Mouse (Mus musculus): ENCODE results near the gene Slc50a1.

The Slc50a1 gene

DNA sequence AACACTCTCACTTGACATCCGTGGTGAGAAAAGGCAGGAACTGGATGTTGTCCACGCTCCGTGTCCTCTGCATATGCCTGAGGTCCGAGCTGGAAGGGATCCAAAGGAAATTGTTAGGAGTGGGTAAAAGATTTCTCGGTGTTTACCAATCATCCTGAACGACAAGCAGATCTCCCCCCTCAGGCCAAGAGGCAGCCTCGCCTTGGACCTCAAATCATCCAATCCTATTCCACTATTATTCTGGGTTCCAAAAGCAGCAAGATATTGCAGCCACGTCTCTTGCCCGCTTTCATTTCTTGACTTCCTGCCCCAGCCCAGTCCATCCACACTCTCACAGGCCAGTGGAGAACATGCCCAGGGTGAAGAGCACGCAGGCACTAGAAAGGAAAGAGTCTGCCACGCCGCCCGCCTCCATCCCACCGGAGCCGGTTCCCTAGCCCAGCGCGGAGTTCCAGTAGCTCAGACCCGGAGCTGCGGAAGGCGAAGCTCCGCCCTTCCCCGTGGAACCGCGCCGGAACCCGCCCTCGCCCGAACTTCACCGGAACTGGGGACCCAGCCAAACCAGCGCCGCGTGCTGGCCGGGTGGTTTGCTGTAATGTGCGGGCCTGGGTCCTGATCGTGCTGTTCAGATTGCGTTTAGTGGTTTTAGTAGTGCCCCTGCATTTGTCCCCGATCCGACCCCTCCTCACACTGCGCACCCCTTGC is at the start of gene Slc50a1:
Gene Slc50a1, minus strand, starts transcription at position 520 of the 705 bp plus-strand sequence.
- DNase-seq (ENCODE audit: extremely low read depth, insufficient read length, low spot score) = peak; percentile 89

DNA sequence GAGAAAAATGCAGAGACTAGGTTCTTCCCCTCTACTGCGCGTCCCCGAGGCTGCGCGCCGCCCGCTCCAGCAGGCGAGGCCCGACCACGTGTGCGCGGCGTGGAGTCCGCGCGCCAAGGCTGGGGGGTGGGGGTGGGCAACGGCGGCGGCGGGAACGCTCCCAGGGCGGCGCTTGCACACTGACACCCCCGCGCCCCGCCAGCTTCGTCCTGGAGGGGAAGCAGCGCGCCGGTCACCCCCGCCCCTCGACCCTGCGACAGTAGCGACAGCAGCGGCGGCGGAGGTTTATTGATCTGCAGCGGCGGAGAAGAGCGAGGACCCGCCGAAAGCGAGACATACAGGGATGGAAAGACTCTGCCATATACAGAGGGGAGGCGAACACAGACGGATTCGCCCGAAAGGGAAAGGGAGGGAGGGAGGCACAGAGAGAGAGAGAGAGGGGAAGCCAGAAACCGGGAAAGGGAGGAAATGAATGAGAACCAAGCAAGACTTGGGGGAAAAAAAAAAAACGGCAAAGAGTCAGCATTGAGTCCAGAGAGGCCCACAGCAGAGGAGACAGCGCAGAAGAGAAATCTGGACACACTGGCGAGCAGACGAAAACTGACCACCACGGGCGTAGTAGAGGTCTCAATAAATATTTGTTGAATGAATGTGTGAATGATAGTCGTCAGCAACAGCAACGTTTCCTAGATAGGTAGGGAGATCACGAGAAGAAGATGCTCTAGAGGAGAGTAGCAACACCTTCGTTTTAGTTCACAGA is 49.4 kb upstream of the Slc50a1 start:
- no peak for DNase-seq (ENCODE audit: extremely low read depth, insufficient read length, low spot score)

DNA sequence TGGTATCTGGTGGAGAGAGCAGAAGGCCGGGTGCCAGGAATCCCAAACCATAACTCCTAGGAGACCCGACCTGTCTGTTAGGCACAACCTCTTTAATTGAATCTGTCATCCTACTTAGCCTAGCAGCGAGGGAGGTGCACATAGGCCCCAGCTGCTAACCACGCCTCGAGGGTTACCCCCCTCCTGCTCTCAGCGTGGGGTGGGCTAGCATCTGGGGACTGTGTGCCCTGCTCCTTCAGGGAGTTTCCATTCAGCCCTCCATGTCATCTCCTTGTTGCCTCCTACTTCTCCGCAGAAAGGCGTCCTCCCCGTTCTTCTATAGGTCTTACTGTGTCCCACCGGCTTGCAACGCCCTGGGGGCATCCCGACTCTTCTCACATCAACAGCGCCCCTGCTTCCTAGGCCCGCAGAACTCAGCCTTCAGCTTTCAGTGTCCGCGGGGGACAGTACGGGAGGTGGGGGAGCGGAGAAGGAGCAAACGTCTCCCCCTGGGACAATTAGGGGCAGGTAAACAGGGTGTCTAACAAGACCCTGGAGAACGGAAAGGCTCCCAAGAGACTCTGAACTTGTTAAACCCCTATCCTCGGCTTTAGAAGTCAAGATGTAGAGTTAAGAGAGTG is 48.7 kb upstream of the Slc50a1 start:
- DNase-seq (ENCODE audit: extremely low read depth, insufficient read length, low spot score) = peak; percentile 36

GRCm38 (mm10) chr3:89318316-89318715 is 47.9 kb upstream of the Slc50a1 start:
- DNase-seq (ENCODE audit: extremely low read depth, insufficient read length, low spot score) = peak; percentile 86

GRCm38 (mm10) chr3:89317246-89317645 is 46.9 kb upstream of the Slc50a1 start:
- no peak for DNase-seq (ENCODE audit: extremely low read depth, insufficient read length, low spot score)

DNA sequence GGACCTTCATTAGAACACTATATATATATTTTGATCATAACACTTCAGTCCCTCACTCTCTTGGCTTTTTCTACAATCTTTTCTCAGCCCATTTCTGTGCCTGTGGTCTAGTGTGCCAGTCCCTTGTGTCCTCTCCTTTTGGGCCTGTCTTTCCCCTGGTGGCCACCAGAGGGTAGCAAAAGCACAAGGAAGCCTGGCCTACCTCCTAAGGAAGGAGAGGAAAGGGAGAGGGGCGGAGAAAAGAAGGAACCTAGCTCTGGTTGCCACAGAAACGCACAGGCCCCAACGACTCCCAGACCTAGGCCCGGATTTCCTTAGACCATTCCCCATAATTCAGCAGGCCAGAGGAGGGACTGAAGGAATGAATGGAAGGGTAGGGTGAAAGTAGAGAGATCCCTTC is 46.5 kb upstream of the Slc50a1 start:
- peak; percentile 71 for DNase-seq (ENCODE audit: extremely low read depth, insufficient read length, low spot score)

GRCm38 (mm10) chr3:89315930-89316831 is 45.8 kb upstream of the Slc50a1 start:
- DNase-seq (ENCODE audit: extremely low read depth, insufficient read length, low spot score) = no peak

- DNase-seq (ENCODE audit: extremely low read depth, insufficient read length, low spot score) = peak; percentile 78
Observed at GRCm38 (mm10) chr3:89315195-89315929, 45.0 kb upstream of the Slc50a1 start.

DNA sequence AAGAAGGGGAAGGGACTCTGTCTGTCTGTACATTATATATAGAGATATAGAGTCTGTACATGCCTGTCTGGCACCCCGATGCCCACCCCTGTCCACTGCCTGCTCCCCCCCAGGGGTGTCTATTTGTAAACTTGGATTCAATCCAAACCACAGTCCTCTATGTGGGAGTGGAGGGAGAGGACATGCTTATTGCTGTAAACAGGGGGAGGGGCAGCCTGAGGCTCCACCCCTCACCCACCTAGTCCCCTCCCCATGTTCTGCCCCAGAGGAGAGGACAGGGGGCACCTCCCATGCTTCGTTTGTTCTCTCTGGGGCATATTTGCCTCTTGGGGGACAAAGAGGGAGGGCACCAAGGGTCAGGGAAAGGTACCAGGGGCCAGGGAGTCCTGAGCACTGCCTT is 44.4 kb upstream of the Slc50a1 start:
- no peak for DNase-seq (ENCODE audit: extremely low read depth, insufficient read length, low spot score)

GRCm38 (mm10) chr3:89314340-89314739 is 44.0 kb upstream of the Slc50a1 start:
- no peak for DNase-seq (ENCODE audit: extremely low read depth, insufficient read length, low spot score)

DNA sequence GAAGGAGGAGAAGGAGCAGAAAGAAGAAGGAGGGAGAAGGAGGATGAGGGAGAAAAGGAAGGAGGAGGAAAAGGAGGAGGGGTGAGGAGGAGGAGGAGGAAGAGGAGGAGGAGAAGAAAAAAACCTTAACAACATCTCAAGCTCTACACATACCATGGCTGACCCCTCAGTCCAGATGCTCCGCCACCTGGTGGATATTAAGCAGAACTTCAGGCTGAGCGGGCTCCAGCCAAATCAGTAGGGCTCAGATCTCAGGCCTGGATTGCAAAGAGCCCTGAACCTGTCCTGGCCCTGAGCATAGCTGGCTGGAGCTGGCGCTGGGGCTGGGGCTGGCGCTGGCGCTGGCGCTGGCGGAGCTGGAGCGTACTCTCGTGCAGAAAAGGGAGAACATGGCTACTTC is 37.7 kb upstream of the Slc50a1 start:
- DNase-seq (ENCODE audit: extremely low read depth, insufficient read length, low spot score) = peak; percentile 62

DNA sequence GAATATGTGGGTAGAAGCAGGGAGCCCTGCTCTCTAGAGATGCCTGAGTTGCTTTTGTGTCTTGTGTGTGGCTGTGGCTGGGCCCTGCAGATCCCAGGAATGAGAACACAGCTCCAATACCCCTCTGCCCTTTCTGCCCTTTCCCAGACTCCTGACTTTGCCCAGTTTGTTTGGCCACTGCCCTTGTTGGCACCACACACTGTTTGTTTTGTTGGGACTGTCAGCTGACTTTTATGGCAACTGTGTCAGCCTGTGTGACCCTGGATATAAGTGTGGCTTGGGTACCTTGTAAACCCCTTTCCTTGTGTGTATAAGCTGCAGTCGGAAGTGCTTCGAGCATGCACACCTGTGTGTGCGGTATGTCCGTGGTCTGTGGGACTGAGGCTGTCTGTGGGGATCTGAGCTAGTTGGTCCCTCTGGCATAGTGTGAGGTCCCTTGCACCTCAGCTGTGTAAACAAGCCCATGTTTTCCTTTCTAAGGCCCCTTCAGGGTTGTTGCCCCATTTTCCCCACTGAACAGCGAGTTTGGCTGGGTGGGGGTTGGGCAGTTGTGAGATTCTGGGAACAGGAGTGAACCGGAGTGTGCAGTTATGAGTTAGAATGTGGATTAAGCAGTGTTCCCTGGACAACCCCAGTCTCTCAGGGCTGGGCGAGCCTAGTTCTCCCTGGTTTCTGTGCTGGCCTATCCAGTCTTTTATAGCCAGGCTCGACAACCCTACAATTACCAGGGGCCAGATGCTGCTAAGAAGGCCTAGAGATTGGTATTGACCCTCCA is 35.4 kb upstream of the Slc50a1 start:
- DNase-seq (ENCODE audit: extremely low read depth, insufficient read length, low spot score) = no peak

DNA sequence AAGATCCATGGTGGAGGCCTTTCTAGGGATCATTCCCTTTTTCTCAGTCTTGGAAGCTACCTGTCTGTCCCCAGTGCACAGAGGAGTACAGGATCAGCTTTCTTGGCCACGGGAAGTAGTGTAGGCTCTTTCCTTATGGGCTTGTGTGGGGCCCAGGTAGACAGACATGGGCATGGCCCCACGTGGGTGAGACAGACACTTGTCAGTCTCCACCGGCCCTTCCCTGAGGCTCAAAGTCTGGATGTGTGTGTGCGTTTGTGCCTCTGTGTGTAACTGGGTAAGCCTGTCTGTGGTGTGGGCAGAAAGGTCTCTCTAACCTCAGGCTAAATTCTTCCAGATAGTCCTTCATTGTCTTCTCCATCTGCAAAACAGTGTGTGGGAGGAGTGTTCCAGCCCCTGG is 34.7 kb upstream of the Slc50a1 start:
- DNase-seq (ENCODE audit: extremely low read depth, insufficient read length, low spot score) = no peak

DNA sequence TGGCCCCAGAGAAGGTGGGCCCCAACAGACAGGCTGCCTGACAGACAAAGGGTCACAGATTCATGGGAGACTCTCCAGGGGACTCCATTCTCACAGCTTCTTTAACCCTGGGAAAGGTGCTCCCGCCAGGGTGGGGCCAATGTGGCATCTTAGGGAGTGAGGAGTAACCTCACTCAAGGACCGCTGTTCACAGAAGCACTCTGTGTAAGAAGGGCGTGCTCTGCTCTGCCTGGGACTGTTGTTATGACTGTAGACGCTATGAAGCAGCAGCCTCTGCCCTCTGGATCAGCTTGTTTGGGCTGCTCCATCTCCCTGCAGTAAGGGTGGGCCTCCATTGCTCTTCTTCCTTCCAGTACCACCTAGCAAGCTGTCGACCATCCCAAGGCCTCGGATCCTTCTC is 34.1 kb upstream of the Slc50a1 start:
- DNase-seq (ENCODE audit: extremely low read depth, insufficient read length, low spot score) = no peak

DNA sequence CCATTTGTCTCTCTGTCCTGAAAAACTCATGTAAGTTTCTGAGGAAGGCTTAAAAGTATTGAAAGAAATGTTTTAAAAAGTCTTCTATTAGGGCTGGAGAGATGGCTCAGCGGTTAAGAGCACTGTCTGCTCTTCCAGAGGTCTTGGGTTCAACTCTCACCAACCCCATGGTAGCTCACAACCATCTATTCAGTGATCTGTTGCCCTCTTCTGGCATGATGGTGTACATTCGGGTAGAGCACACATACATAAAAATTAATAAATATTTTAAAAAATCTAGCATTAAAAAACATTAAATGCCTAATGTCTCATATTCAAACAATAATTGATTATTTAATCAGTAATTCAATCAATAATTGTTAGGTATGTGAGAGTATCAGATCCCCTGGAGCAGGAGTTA is 30.1 kb upstream of the Slc50a1 start:
- no peak for DNase-seq (ENCODE audit: extremely low read depth, insufficient read length, low spot score)

GRCm38 (mm10) chr3:89300071-89300470 is 29.7 kb upstream of the Slc50a1 start:
- DNase-seq (ENCODE audit: extremely low read depth, insufficient read length, low spot score) = no peak

GRCm38 (mm10) chr3:89299499-89299898 is 29.1 kb upstream of the Slc50a1 start:
- DNase-seq (ENCODE audit: extremely low read depth, insufficient read length, low spot score) = no peak

- DNase-seq (ENCODE audit: extremely low read depth, insufficient read length, low spot score) = no peak
Observed at GRCm38 (mm10) chr3:89298908-89299307, 28.5 kb upstream of the Slc50a1 start.

DNA sequence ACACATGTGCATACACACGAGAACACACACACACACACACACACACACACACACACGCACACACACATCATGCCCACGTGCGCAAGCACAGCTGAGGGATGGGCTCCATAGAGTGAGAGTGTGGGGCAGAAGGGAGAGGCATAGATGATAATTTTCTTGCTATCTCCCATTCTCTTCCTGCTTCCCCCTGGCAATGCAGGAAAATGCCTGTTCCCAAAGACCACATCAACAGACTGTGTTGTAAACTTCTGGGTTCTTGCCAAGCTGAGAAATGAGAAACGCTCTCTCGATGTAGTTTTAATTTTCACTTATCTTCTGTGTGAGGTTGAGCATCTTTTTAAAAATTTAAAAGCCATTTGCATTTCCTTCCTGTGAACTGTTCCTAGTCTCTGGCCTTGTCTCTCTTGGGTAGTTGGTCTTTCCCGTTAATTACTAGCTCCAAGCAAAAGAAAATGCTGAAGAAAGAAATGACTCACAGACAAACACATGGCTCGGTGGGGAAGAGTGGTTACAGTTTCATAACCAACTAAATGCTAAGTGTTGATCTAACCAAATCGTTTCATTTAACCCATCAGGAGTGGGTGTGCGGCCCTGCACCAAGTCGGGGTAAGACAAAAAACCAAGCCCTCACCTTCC is 26.5 kb upstream of the Slc50a1 start:
- DNase-seq (ENCODE audit: extremely low read depth, insufficient read length, low spot score) = no peak
